Mouse (Mus musculus): ENCODE measurements around the gene Gmpr.

Gene Gmpr

GRCm38 (mm10) chr13:45600443-45600842, 93.2 kb downstream of the Gmpr start:
- no peak for DNase-seq (ENCODE audit: extremely low spot score, low spot score)
